In the genomic region with DNA sequence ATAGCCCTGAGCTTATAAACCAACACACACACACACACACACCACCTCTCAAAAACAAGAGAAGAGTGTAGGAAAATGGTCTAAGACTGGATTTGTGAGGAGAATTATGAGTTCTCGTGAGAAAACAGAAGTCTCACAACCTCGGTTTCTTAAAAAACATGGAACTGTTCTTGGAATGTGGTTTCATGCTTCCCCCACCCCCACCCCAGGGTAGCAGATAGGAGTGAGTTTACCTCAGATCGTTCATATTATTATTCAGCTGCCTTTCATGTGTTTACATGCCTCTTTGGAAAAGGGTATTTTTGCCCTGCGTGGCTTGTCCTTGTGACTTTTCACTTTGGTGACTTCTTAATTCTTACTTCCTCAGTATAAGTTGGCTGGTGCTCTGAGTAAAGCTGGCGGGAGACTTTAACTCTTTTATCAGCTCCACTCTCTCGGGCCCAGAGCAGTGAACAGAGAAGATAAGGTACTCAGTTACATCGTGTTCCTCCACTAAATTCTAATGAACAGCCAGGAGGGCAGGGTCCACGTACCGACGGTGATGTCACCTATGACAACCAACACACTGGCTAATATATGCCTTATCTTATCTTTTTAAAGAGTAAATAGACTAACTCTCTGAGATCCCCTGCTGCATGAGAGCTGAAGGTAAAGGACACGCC, we compare ENCODE assay signal across 17 mouse cellular contexts.
DNase-seq lines count a peak whose midpoint lies in the region; ATAC-seq lines count a peak whose summit lies in the region.
"Had no signal": no experiment of that assay in that cellular context is flagged by ENCODE, and none has a peak within 500 bp of the region (broad histone marks: within the 10 kb centered on the region; RNA-seq: fewer than 3 reads in every experiment).

No protein-coding gene starts in this region.

- intact Hi-C loops in heart, postnatal 14 days (cut with DNase I): no loop called here

- no peak for DNase-seq in heart, postnatal 14 days
- DNase-seq in adrenal gland, adult 2 months: no peak
- no peak for DNase-seq in cerebellum, adult 8-10 months
- DNase-seq in thymus, postnatal 10 days (ENCODE audit: low spot score in 2 of 2): no peak
- DNase-seq: adrenal gland, postnatal 10 days; cerebellum, adult 9-11 months; embryo, embryonic 11 days; kidney, adult 2 months; kidney, postnatal 36 days; lung, postnatal 14 days had no signal

- H3K4me3 ChIP-seq in heart, embryonic 14.5 days (ENCODE audit: control insufficient read depth in 1 of 2, insufficient read depth in 1 of 2, low read depth in 1 of 2, low read length in 2 of 2): no peak overlapping the region
- no peak overlapping the region for H3K4me3 ChIP-seq in intestine, embryonic 15.5 days (replicated peaks)
- no peak overlapping the region for H3K4me3 ChIP-seq in liver, embryonic 15.5 days (replicated peaks)
- H3K4me3 ChIP-seq in stomach, embryonic 16.5 days (replicated peaks; ENCODE audit: low read length): no peak overlapping the region
- H3K4me3 ChIP-seq: forebrain, embryonic 12.5 days; hindbrain, embryonic 15.5 days; limb, embryonic 15.5 days had no signal

- no peaks in the 10 kb centered on the region for H3K27me3 ChIP-seq in heart, embryonic 14.5 days (ENCODE audit: control insufficient read depth, insufficient read depth, low read length)
- H3K27me3 ChIP-seq in intestine, embryonic 15.5 days (replicated peaks): no peaks in the 10 kb centered on the region
- no peaks in the 10 kb centered on the region for H3K27me3 ChIP-seq in liver, embryonic 15.5 days
- H3K27me3 ChIP-seq in stomach, embryonic 16.5 days (ENCODE audit: control insufficient read depth, insufficient read depth, low read length): no peaks in the 10 kb centered on the region
- H3K27me3 ChIP-seq: hindbrain, embryonic 15.5 days; limb, embryonic 15.5 days had no signal

- H3K4me1 ChIP-seq in heart, embryonic 14.5 days (ENCODE audit: control insufficient read depth in 2 of 2, insufficient read depth in 2 of 2, low read length in 2 of 2): peaks cover 12 to 27% of the 10 kb centered on the region in 2 experiments
- H3K4me1 ChIP-seq in intestine, embryonic 15.5 days (replicated peaks): no peaks in the 10 kb centered on the region; the same call in 1 of the 2 replicates
- peaks cover 35% of the 10 kb centered on the region for H3K4me1 ChIP-seq in liver, embryonic 15.5 days (replicated peaks)
- no peaks in the 10 kb centered on the region for H3K4me1 ChIP-seq in stomach, embryonic 16.5 days (ENCODE audit: control insufficient read depth, insufficient read depth, low read length)
- H3K4me1 ChIP-seq: hindbrain, embryonic 15.5 days; limb, embryonic 15.5 days had no signal

- H3K4me2 ChIP-seq in heart, embryonic 14.5 days (ENCODE audit: low read length): peak overlapping the region; percentile 2; the same call in 1 of the 2 replicates
- peak overlapping the region; percentile 14; the same call in 1 of the 2 replicates for H3K4me2 ChIP-seq in intestine, embryonic 15.5 days (replicated peaks)
- H3K4me2 ChIP-seq in liver, embryonic 15.5 days: peak overlapping the region; percentile 46
- peak overlapping the region; percentile 19; the same call in 1 of the 2 replicates for H3K4me2 ChIP-seq in stomach, embryonic 16.5 days (ENCODE audit: low read depth, low read length)
- H3K4me2 ChIP-seq: forebrain, embryonic 12.5 days; hindbrain, embryonic 15.5 days; limb, embryonic 15.5 days had no signal

- no peaks in the 10 kb centered on the region for H3K9me3 ChIP-seq in heart, embryonic 14.5 days (ENCODE audit: control insufficient read depth, low read length)
- no peaks in the 10 kb centered on the region for H3K9me3 ChIP-seq in intestine, embryonic 15.5 days
- no peaks in the 10 kb centered on the region for H3K9me3 ChIP-seq in liver, embryonic 15.5 days (replicated peaks)
- H3K9me3 ChIP-seq in stomach, embryonic 16.5 days (replicated peaks; ENCODE audit: control insufficient read depth, low read length): no peaks in the 10 kb centered on the region
- H3K9me3 ChIP-seq: forebrain, embryonic 12.5 days; hindbrain, embryonic 15.5 days; limb, embryonic 15.5 days had no signal

- WGBS in heart, embryonic 14.5 days: 19% methylated on average over 11 of the region's 11 CpGs
- WGBS in intestine, embryonic 15.5 days: 52% methylated on average over 11 of the region's 11 CpGs
- WGBS in liver, embryonic 15.5 days (ENCODE audit: insufficient replicate concordance): 7% methylated on average over 11 of the region's 11 CpGs
- 33% methylated on average over 11 of the region's 11 CpGs for WGBS in stomach, embryonic 16.5 days

- no peak overlapping the region; a peak in 1 of 4 replicates for H3K27ac ChIP-seq in heart, embryonic 14.5 days (replicated peaks in 1 of 2; ENCODE audit: control insufficient read depth in 1 of 2, insufficient read depth in 1 of 2, low read depth in 2 of 2, low read length in 2 of 2)
- H3K27ac ChIP-seq in intestine, embryonic 15.5 days: peak overlapping the region; percentile 73
- peak overlapping the region; percentile 77 for H3K27ac ChIP-seq in liver, embryonic 15.5 days (replicated peaks)
- peak overlapping the region; percentile 47; the same call in 1 of the 2 replicates for H3K27ac ChIP-seq in stomach, embryonic 16.5 days (ENCODE audit: low read length)
- H3K27ac ChIP-seq: forebrain, embryonic 12.5 days; hindbrain, embryonic 15.5 days; limb, embryonic 15.5 days had no signal

- no peak for ATAC-seq in heart, embryonic 14.5 days (ENCODE audit: insufficient number of reproducible peaks, insufficient read depth, low FRiP score, low read depth)
- peak; percentile 96 for ATAC-seq in intestine, embryonic 15.5 days
- ATAC-seq in liver, embryonic 15.5 days (ENCODE audit: insufficient read depth): peak; percentile 93
- ATAC-seq in stomach, embryonic 16.5 days (ENCODE audit: insufficient read depth, low FRiP score): peak; percentile 92

- no peak overlapping the region for H3K9ac ChIP-seq in heart, embryonic 14.5 days (ENCODE audit: low read length)
- H3K9ac ChIP-seq in intestine, embryonic 15.5 days: no peak overlapping the region
- H3K9ac ChIP-seq in liver, embryonic 15.5 days: 0 out of 2 replicates have a peak overlapping the region, but pooled peaks have one; percentile 3
- no peak overlapping the region for H3K9ac ChIP-seq in stomach, embryonic 16.5 days (ENCODE audit: low read length)
- H3K9ac ChIP-seq: forebrain, embryonic 12.5 days; hindbrain, embryonic 15.5 days; limb, embryonic 15.5 days had no signal

- H3K36me3 ChIP-seq in heart, embryonic 14.5 days (ENCODE audit: control insufficient read depth, insufficient read depth, low read length): no peaks in the 10 kb centered on the region
- no peaks in the 10 kb centered on the region for H3K36me3 ChIP-seq in intestine, embryonic 15.5 days
- no peaks in the 10 kb centered on the region for H3K36me3 ChIP-seq in liver, embryonic 15.5 days (replicated peaks)
- H3K36me3 ChIP-seq in stomach, embryonic 16.5 days (ENCODE audit: control insufficient read depth, insufficient read depth, low read length): no peaks in the 10 kb centered on the region
- H3K36me3 ChIP-seq: forebrain, embryonic 12.5 days; hindbrain, embryonic 15.5 days; limb, embryonic 15.5 days had no signal

Comparison
In these comparisons a context has a peak if more than half of its experiments do, and no peak if none do; other contexts are left out.
1. H3K27ac ChIP-seq: peak in intestine, embryonic 15.5 days (single experiment), liver, embryonic 15.5 days (single experiment) and stomach, embryonic 16.5 days (single experiment); none in heart, embryonic 14.5 days (0 of 2).
2. Peak in every context shown above with its lines, with median percentiles within 50 percentile points of each other: H3K4me2 ChIP-seq.